Mouse (Mus musculus): ENCODE data around the gene Mstn.

The Mstn gene

GRCm38 (mm10) chr1:53093180-53093579, 31.7 kb downstream of the Mstn start:
- DNase-seq (ENCODE audit: low spot score in 2 of 2) = no peak

- no peak for DNase-seq (ENCODE audit: low spot score in 2 of 2)
These were observed 49.1 kb downstream of the Mstn start for GRCm38 (mm10) chr1:53110561-53110960.

Measured in natural killer cell, adult 2 months (primary cell).